Mouse (Mus musculus) liver, embryonic 16.5 days (tissue): Measurements from ENCODE around the gene Obox6. TPM values are rescaled to one million over a fixed set of nuclear protein-coding genes. Genes with fewer than 3 reads are reported as not detected.

Experiments used
- polyA plus RNA-seq: library from polyadenylated mRNA; unstranded; fragments of >200 nt; fragmentation: Nextera tagmentation; extraction: Ambion mirVana; gene quantifications from 2 replicates; pipeline ENCODE4 v1.2.1, GENCODE M21; 2015

Obox6 gene
- polyA plus RNA-seq, 1 experiment from 2014 or later, result not detected

Other genes starting within 250 kb of the Obox6 start
- not detected in 2 replicates for gene Obox3, start 199.8 kb downstream of the Obox6 start, polyA plus RNA-seq
- gene Obox5, start 89.5 kb downstream of the Obox6 start, polyA plus RNA-seq, result not detected in 2 replicates
- not detected in 2 replicates for gene Crx, start 40.3 kb upstream of the Obox6 start, polyA plus RNA-seq
- gene Crxos, start 42.9 kb upstream of the Obox6 start, polyA plus RNA-seq, result not detected in 2 replicates
- 235 and 256 TPM in 2 replicates for gene Selenow, start 82.7 kb upstream of the Obox6 start, polyA plus RNA-seq
- 71.8 and 79.1 TPM in 2 replicates for gene Nop53, start 106.4 kb upstream of the Obox6 start, polyA plus RNA-seq
- gene Ehd2, start 127.9 kb upstream of the Obox6 start, polyA plus RNA-seq, result 4.7 and 5.6 TPM in 2 replicates
- 1.4 and 1.9 TPM in 2 replicates for gene Bicra, start 208.2 kb upstream of the Obox6 start, polyA plus RNA-seq
- gene Zfp541, start 222.1 kb upstream of the Obox6 start, polyA plus RNA-seq, result not detected in 2 replicates